Mouse (Mus musculus) activated CD4-positive, CD25-positive, alpha-beta regulatory T cell (primary cell): Measurements from ENCODE around the gene Nceh1. TPM values are rescaled to one million over a fixed set of nuclear protein-coding genes. Genes with fewer than 3 reads are reported as not detected.

Experiments used
- polyA plus RNA-seq, 2 experiments: library from polyadenylated mRNA; unstranded; fragments of 100-300 nt; shearing (Covaris generic); gene quantifications; one replicate each; pipeline ENCODE4 v1.2.1; 2017

Gene Nceh1
- polyA plus RNA-seq: 10 to 100 TPM; 22.8 to 23.3 TPM

DNA sequence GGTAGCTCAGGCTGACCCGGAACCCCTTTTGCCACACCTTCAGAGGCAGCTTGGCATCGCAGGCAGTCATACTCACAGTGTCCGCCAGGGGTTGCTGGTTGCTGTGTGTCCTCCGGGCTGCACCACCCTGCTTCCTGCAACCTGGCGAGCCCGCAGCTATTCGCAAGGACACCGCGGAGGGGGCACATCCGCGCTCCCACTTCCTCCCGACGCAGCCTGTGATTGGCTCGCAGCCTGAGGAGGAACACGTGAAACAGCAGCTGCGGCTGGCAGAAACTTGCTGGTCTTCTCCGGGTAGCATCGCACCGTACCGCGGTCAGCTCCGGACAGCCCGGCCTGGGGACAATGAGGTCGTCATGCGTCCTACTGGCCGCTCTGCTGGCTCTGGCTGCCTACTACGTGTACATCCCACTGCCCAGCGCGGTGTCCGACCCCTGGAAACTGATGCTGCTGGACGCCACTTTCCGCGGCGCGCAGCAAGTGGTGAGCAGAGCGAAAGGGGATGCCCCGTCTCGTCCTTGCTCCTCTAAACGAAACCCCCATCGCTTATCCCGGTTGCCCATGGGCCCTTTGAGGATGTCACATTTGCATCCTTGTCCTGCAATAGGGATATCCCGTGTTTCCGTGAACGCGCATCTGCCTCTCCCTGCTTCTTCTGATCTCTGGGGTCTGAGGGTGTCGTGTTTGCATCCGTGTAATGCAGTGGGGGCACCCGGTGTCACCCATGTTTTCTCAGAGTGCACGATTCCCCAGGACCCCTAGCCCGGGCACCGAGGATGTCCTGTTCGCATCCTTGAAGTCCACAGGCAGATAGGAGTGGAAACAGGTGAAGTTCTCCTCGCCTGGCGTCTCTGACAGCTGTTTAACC lies at the start of gene Nceh1:
Gene Nceh1, plus strand, starts transcription at position 233 of the 868 bp plus-strand sequence.

DNA sequence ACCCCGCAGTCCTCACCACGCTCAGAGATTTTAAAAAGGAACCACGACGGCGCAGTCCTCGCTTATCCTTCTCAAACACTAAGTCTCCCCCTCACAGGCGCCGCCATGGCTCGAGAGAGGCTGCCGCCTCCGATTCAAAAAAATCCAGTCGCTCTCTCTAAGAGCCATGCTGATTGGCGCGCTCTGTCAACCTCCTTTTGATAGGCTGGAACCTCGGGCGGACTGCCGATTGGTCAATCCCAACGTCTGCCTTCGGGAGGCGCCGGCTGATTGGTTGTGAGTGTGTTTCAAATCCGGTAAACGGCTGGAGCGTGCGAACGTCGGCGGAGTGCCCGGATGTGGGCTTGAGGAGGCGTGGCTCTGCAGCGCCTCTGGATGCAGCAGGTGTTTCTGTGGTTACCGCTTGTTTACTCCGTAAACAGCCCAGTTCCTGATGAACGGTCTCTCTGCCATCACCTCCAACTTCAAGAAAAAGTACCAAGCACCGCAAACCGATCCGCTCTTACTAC lies 29.0 kb upstream of the Nceh1 start, which contains the start of gene Ect2:
Gene Ect2, minus strand, starts transcription at position 178 of the 509 bp plus-strand sequence.

DNA sequence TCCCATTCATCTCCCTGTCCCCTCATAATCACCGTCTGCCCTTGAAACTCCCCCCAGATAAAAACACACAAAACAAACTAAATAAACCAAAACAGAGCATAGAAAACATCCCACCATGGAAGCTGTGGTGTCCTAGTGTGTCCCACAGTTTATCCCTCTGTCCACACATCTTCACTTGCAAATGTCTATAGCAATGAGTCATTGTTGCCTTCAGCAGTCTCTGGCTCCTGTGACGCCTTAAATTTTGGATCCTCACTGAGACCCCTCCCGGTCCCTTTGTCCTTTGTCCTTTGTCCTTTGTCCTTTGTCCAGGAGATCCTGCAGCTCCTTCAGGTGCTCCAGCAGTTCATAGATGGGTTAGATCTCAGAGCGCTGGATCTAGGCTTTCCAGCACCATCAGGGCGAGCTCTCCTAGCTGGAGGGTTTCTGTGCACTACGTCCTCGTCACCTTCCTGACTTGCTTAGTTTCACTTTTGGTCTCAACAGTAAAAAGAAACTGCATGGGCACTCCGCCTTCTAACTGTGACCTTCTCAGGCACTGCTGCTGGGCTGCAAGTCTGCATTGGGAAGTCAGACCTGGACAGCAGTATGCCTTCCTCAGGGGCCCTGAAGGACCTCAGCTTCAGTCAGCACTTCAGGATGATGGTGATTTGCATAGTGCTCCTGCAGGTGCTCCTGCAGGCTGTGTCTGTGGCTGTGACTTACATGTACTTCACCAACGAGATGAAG lies 134.0 kb downstream of the Nceh1 start, which contains the start of gene Tnfsf10:
Gene Tnfsf10, plus strand, starts transcription at position 470 of the 729 bp plus-strand sequence.

Other genes starting within 250 kb of the Nceh1 start
- 10 to 100 TPM in 1 of 2 experiments, 1 to 10 TPM in 1; 8.1 to 11.0 TPM for gene Ect2, start 29.1 kb upstream of the Nceh1 start, polyA plus RNA-seq
- 10 to 100 TPM in 1 of 2 experiments, 1 to 10 TPM in 1; 9.5 to 29.6 TPM for gene Tnfsf10, start 134.1 kb downstream of the Nceh1 start, polyA plus RNA-seq
- not detected for gene Ghsr, start 188.4 kb downstream of the Nceh1 start, polyA plus RNA-seq